Mouse (Mus musculus) monocyte, adult 2 months (primary cell): ENCODE results near the gene Rgs12.

ENCODE experiments used
- DNase-seq, 2 experiments: peaks; one replicate each; pipeline ENCODE4 v3.0.0; 2022; ENCODE audit warnings: low spot score in 2 of 2, low read depth in 1 of 2

The Rgs12 gene

DNA sequence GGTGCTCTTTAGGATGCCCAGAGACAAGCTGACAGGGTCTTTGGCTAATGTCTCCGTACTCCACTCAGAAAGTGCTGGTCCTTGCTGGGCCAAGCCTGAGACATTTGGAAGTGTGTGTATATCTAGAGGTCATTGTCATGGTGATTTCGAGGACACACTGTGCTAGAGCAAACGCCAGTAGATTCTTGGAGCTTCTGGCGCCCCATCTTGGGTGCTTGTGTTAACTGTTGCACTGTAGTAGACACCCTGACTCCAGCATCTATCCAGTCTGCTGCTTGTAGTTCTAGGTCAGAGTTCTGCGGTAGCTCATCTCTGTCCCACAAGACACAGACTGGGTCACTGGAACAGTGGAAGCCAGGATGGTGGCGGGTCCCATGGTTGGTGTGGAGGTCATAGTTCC, 122.6 kb downstream of the Rgs12 start:
- DNase-seq: no peak

DNA sequence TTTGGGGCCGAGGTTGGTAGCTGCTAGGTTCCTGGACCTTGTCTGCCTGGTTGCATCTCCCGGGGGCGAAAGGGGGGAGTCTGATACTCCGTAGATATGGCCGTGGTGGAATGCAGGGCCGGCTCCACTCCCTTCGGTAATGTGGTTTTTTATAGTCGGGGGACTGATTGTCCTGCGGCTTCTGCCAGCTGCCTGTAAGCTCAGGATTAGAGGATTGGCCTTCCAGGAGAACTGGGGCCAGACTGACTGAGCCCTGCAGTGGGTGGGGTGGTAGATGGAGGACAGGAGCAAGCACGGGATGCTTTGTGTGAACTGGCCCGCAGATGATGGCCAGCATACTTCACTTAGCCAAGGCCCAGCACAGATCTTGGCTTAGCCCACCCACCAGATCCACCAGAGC, 124.0 kb downstream of the Rgs12 start:
- DNase-seq: no peak

DNA sequence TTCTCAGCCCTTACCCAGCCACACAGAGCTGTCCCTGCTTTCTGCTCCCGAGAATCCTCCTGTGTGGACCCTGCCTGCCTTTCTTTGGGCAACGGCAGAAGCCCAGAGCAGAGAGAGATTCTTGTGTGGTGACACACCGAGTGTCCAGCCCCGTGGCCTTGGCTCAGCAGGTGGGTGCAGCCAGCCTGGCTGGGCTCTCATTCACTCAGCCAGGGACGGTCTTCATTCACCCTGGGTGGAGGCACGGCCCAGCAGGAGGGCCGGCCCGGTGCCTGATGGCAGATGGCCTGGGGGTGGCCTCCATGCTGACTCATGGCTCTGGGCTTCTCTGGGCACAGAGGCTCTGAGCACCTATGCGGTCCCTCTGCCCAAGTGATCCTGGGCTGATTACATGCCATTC, 124.7 kb downstream of the Rgs12 start:
- DNase-seq: no peak

DNA sequence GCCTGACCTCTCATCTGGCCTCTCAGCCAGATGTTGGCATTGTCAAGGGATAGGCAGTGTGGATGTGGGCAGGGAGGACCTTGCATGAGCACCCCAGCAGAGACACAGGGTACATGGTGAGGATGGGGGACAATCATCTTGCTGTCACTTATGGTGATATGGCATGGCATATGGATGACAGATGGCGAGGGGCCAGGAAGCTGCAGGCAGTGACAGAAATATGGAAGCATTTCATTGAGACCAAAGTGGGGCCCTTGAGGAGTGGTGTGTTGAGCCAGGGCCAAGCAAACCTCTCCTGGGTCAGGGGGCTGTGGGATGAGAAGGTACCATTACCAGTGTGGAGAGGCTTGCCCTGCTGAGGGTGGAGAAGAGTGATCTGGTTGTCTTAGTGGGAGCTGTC, 127.1 kb downstream of the Rgs12 start:
- DNase-seq: no peak

DNA sequence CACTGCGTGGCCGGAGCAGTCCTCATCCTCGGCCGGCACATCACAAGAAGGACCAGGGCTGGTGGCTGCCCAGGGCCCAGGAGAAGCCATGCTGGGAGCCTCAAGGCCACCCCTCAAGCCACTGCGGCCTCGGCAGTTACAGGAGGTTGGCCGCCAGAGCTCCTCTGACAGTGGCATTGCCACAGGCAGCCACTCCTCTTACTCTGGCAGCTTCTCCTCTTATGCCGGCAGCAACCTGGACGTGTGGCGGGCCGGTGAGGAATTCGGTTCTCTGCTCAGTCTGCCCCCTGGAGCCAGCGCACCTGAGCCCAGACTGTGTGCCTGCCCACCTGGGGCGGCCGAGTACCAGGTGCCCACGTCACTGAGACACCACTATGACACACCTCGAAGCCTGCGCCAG, 129.9 kb downstream of the Rgs12 start:
- DNase-seq: no peak

DNA sequence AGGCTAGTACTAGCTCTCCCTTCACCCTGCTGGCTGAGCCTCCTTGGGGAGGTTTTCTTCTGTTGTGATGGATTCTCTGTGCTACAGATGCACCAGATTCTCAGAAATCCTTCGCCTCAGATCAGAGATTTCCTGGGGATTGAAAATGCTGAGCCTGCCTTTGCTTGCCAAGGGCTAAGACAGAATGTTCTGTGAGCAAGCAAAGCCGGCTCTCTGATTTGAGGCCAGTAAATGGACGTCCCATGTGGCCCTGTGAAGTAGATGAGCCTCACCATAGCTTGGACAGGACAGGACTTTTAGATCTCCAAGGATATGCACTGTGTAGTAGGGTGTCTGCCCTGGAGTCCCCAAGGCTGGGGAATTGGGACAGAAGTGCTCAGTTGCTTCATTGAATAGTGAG, 135.7 kb downstream of the Rgs12 start:
- no peak for DNase-seq

DNA sequence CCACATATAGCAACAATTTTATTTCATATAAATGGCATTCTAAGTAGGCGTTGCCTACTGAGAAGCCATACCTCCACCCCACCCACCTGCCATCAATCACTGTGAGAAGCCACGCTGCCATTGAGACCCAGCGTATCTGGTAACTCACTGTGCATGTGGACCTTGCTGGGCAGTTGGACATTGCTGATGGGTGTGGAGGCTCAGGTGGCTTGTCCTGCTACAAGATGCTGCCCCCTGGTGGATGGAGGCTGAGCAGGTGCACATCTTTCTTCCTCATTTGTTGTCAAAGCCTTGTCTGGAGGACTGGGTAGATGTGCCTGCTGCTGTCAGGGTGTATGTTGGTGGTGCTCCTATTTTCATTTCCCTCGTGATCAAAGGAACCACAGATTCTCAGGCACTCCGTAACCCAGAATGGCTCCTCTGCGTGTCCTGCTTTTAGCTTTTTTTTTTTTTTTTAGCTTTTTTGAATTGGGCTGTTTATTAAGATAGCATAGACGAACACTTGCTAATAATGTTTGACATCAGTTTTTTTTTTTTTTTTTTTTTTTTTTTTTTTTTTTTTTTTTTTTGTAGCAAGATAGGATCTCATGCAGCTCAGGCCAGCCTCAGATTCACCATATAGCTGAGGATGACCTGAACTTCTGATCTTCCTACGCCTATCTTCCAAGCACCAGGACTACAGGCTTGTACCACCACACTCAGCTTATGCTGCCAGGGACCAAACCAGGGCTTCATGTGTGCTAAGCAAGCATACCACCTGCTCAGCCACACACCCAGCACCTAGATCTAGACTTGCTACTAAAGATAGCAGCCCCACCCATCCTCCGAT, 139.8 kb downstream of the Rgs12 start:
- peak; percentile 35 to 44 for DNase-seq
